12 mouse cellular contexts compared by ENCODE assay signal in the genomic region with DNA sequence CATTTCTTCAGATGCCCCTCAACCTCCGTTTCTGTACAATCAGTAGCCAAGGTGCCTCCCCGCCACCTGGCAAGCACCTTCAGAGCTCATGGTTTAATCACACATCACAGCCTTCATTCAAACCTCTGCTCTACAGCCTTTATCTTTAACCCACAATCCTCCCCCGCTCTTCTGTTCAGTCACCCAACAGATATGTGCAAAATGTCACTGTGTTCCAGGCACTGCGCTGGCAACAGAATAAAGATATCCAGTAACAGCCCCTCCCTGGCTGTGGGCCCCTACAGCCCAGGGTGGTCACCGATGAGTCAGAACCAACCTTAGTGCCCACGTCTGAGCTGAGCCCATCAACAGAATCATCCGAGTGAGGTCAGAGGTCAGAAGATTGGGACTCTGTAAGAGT. TPM values are rescaled to one million over a fixed set of nuclear protein-coding genes. Genes with fewer than 3 reads are reported as not detected.
DNase-seq lines count a peak whose midpoint lies in the region; ATAC-seq and TF ChIP-seq lines count a peak whose summit lies in the region.
"Had no signal": no experiment of that assay in that cellular context is flagged by ENCODE, and none has a peak within 500 bp of the region (broad histone marks: within the 10 kb centered on the region; RNA-seq: fewer than 3 reads in every experiment).

No protein-coding gene starts in this region.

- peak; percentile 40 for DNase-seq in ovary, postnatal 36 days (ENCODE audit: low spot score)
- no peak for DNase-seq in ovary, postnatal 14 days (ENCODE audit: low spot score)
- DNase-seq in c-Kit-positive CD71-positive TER-119-positive erythroid progenitor cells, embryonic 14.5 days (ENCODE audit: low spot score), result peak; percentile 69
- peak; percentile 50 to 71 (median 59) for DNase-seq in liver, embryonic 14.5 days (ENCODE audit: low read depth in 3 of 3, low spot score in 3 of 3)
- DNase-seq in natural killer cell, adult 2 months (ENCODE audit: low spot score in 2 of 2), result no peak
- DNase-seq in layer of hippocampus, adult 9-10 months (ENCODE audit: low spot score), result no peak
- DNase-seq: cerebellum, adult 8-10 months; lung, postnatal 4 days had no signal

- peak; percentile 92 for ATAC-seq in liver, embryonic 14.5 days (ENCODE audit: insufficient read depth)
- ATAC-seq in kidney, embryonic 16.5 days (ENCODE audit: low FRiP score, low TSS enrichment), result no peak
- ATAC-seq: intestine, embryonic 16.5 days had no signal

- H3K4me2 ChIP-seq in liver, embryonic 14.5 days (ENCODE audit: low read depth), result peak overlapping the region; percentile 45
- no peak overlapping the region for H3K4me2 ChIP-seq in kidney, embryonic 16.5 days (replicated peaks; ENCODE audit: low read depth, low read length)
- H3K4me2 ChIP-seq: limb, embryonic 15.5 days had no signal

- no peaks in the 10 kb centered on the region for H3K27me3 ChIP-seq in liver, embryonic 14.5 days (ENCODE audit: control insufficient read depth, insufficient read depth, low read length)
- no peaks in the 10 kb centered on the region for H3K27me3 ChIP-seq in kidney, embryonic 16.5 days (ENCODE audit: insufficient read depth, low read length)
- H3K27me3 ChIP-seq: limb, embryonic 15.5 days had no signal

- no peak overlapping the region for H3K4me3 ChIP-seq in liver, embryonic 14.5 days (ENCODE audit: insufficient read depth in 1 of 2, low read depth in 2 of 2, low read length in 2 of 2)
- H3K4me3 ChIP-seq in kidney, embryonic 16.5 days (ENCODE audit: low read length), result no peak overlapping the region
- H3K4me3 ChIP-seq: embryonic facial prominence, embryonic 10.5 days; limb, embryonic 15.5 days had no signal

- H3K9me3 ChIP-seq in liver, embryonic 14.5 days (ENCODE audit: control insufficient read depth, low read length), result no peaks in the 10 kb centered on the region
- H3K9me3 ChIP-seq in kidney, embryonic 16.5 days (ENCODE audit: low read length), result no peaks in the 10 kb centered on the region
- H3K9me3 ChIP-seq: embryonic facial prominence, embryonic 10.5 days; limb, embryonic 15.5 days had no signal

- TF ChIP-seq CTCF in liver, embryonic 14.5 days (IDR thresholded peaks at IDR 0.05; ENCODE audit: low read depth), result no peak

- H3K27ac ChIP-seq in liver, embryonic 14.5 days, result peak overlapping the region; percentile 34
- H3K27ac ChIP-seq in kidney, embryonic 16.5 days (ENCODE audit: low read length), result no peak overlapping the region
- H3K27ac ChIP-seq: embryonic facial prominence, embryonic 10.5 days; limb, embryonic 15.5 days had no signal

- TF ChIP-seq EP300 in liver, embryonic 14.5 days (IDR thresholded peaks at IDR 0.05; ENCODE audit: low read depth), result peak; percentile 91

- peak overlapping the region; percentile 39 for H3K9ac ChIP-seq in liver, embryonic 14.5 days (replicated peaks)
- no peak overlapping the region for H3K9ac ChIP-seq in kidney, embryonic 16.5 days (replicated peaks; ENCODE audit: low read length)
- H3K9ac ChIP-seq: limb, embryonic 15.5 days had no signal

- H3K4me1 ChIP-seq in liver, embryonic 14.5 days (replicated peaks; ENCODE audit: control insufficient read depth in 2 of 2, insufficient read depth in 2 of 2, low read length in 1 of 2), result peaks cover 30% of the 10 kb centered on the region in 2 experiments
- peaks cover 2% of the 10 kb centered on the region; the same call in 1 of the 2 replicates for H3K4me1 ChIP-seq in kidney, embryonic 16.5 days (ENCODE audit: insufficient read depth, low read length)
- H3K4me1 ChIP-seq: embryonic facial prominence, embryonic 10.5 days; limb, embryonic 15.5 days had no signal

- no peaks in the 10 kb centered on the region for H3K36me3 ChIP-seq in liver, embryonic 14.5 days (replicated peaks; ENCODE audit: control insufficient read depth, insufficient read depth, low read depth)
- no peaks in the 10 kb centered on the region for H3K36me3 ChIP-seq in kidney, embryonic 16.5 days (ENCODE audit: insufficient read depth, low read length)
- H3K36me3 ChIP-seq: embryonic facial prominence, embryonic 10.5 days; limb, embryonic 15.5 days had no signal

- WGBS in liver, embryonic 14.5 days (ENCODE audit: insufficient replicate concordance), result 12% methylated on average over 7 of the region's 7 CpGs
- WGBS in kidney, embryonic 16.5 days, result 70% methylated on average over 7 of the region's 7 CpGs

RNA-seq across cellular contexts. Expression of gene Ddr1, which starts 54.3 kb away (rescaled TPM):
- polyA plus RNA-seq in liver, embryonic 14.5 days (2012; rRNA removed), result 1.1 TPM in 2 replicates
- polyA plus RNA-seq in liver, embryonic 14.5 days (2014; fragmentation: Nextera tagmentation; extraction: Ambion mirVana), result 1.6 and 1.7 TPM in 2 replicates
- 107 and 108 TPM in 2 replicates for polyA plus RNA-seq in kidney, embryonic 16.5 days (2015; fragmentation: Nextera tagmentation; extraction: Ambion mirVana)

Comparison
In these comparisons a context has a peak if more than half of its experiments do, and no peak if none do; other contexts are left out.
1. DNase-seq: peak in ovary, postnatal 36 days (single experiment), c-Kit-positive CD71-positive TER-119-positive erythroid progenitor cells, embryonic 14.5 days (single experiment) and liver, embryonic 14.5 days (3 of 3); none in ovary, postnatal 14 days (single experiment), natural killer cell, adult 2 months (0 of 2) and layer of hippocampus, adult 9-10 months (single experiment).
2. RNA of gene Ddr1, which starts 54.3 kb away (polyA plus RNA-seq): 107 to 108 TPM in kidney, embryonic 16.5 days; 1.1 to 1.7 TPM in liver, embryonic 14.5 days; every median in the first group is over 10 times any median in the second.